Mouse (Mus musculus): ENCODE measurements around the gene Fem1a.

DNA sequence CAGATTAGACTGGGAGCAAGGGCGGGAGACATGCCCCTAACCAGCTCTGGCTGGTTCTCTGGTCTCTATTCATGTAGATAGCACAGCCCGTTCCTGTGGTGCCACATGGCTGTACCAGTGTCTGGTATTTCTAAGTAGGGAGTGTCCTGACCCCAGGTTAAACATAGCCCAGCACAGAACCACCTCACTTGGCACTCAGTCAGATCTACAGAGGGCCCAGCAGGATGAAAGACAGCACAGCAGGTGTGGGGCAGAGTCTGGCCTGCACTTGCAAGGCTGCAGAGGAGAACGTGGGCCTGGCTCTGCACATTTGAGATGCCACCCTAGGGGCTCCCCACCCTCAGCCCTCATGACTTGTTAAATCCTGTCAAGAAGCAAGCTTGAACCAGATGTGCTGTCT, 4.6 kb downstream of the Fem1a start:
- TF ChIP-seq POLR2A (IDR thresholded peaks at IDR 0.05; ENCODE audit: borderline replicate concordance, extremely low read depth, insufficient read depth, insufficient read length, poor library complexity, severe bottlenecking) (no peak), CTCF (IDR thresholded peaks at IDR 0.05; ENCODE audit: borderline replicate concordance, extremely low read depth, insufficient read depth, insufficient read length) (no peak)

All from brain, embryonic 14.5 days (tissue).